Mouse (Mus musculus) spleen, postnatal 14 days (tissue): ENCODE measurements around the gene Rab3d.

Experiments
- DNase-seq, 2 experiments: peaks; one replicate each; pipeline ENCODE4 v3.0.0; 2021 to 2022; ENCODE audit warnings: low spot score in 2 of 2

Gene Rab3d

GRCm38 (mm10) chr9:21938234-21938855 is 20.4 kb upstream of the Rab3d start:
- DNase-seq: no peak

DNA sequence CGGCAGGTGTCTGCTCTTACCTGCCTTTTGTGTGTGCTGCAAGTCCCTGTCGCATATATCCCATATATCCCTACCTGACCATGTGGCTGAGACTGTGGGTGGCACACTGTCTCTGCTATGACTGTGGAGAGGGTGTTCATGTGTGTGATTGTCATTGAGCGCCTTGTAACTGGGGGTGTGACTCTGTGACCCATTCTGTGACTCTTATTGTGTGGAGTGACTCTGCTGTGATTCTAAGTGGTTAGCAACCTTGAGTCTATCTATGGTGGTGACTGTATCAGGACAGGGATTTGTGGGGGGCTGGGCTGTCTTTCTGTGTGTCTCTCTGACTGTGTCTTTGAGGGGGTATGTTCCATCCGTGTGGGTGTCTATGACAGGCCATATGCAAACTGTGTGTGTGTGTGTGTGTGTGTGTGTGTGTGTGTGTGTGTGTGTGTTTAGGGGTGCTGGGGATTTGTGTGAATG is 19.8 kb upstream of the Rab3d start:
- no peak for DNase-seq

- peak; percentile 59 to 76 for DNase-seq
These were observed 18.9 kb upstream of the Rab3d start, which contains the start of gene Plppr2 for GRCm38 (mm10) chr9:21936692-21937570. TSS of gene Plppr2 (plus strand) at chr9:21937033.

DNA sequence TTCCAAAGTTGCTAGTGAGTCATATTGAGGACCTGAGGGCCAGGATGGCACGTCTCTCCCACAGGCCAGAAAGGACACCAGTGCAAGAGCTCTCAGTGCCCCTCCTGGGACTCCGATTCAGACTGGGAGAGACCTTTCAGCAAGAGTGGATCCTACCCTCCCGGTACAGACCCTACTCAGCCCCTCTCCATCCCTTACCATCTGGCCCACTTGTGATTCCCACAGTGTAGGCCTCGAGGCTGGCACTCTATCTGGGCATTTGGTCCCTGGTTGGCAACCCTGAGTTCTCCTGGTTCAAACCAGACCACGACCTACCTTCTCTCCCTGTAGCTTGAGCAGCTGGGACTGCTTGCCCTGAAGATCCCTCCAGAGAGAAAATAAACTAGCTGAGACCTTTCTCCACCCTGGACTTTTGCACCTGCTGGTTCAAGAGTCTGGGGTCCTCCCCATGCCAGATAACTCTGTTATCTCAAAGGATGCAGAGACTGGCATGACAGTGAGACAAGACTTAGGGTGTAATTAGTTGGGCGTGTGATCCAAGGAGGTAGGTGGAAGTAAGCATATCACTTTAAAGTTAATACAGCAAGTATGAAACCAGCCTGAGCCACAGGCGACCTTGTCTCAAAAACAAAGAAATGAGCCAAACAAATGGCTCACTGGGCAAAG is 17.6 kb upstream of the Rab3d start:
- DNase-seq: no peak

DNA sequence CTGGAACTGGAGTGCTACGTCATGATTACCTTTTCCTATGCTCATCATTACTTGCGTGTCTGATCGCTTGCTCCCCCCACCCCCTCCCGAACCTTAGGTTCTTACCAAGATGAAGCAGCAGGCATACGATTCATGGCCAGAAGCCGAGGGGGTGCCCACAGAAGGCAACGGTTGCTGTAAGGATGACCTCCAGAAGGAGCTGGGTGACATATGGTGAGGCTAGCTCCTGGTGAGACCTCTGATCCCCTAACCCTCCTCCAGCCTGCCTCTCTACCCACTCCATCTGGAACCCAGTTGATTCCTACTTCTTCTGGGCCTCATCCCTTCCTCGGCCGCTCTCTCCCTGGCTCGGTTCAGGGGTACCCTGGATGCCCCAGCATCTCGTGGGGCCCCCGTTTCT is 16.0 kb upstream of the Rab3d start:
- DNase-seq: no peak

- DNase-seq: no peak
These were observed 14.6 kb upstream of the Rab3d start for GRCm38 (mm10) chr9:21932445-21933137.

DNA sequence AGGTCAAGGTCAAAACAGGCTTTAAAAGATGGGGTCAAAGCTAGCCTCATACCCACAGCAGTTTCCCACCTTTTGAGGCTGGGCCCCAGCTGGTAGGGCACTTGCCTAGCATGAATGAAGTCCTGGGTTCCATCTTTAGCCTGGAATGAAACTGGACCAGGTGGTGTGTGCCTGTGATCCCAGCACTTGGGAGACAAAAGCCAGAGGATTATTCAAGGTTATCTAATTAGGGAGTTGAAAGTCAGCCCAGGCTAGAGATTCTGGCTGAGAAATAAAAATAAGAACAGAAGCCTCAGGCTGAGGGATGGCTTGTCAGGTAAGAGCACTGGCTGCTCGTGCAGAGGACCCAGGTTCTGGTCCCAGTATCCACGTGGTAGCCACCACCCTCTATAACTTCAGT is 14.0 kb upstream of the Rab3d start:
- no peak for DNase-seq

- no peak for DNase-seq
These were observed 11.2 kb upstream of the Rab3d start for GRCm38 (mm10) chr9:21929208-21929607.

DNA sequence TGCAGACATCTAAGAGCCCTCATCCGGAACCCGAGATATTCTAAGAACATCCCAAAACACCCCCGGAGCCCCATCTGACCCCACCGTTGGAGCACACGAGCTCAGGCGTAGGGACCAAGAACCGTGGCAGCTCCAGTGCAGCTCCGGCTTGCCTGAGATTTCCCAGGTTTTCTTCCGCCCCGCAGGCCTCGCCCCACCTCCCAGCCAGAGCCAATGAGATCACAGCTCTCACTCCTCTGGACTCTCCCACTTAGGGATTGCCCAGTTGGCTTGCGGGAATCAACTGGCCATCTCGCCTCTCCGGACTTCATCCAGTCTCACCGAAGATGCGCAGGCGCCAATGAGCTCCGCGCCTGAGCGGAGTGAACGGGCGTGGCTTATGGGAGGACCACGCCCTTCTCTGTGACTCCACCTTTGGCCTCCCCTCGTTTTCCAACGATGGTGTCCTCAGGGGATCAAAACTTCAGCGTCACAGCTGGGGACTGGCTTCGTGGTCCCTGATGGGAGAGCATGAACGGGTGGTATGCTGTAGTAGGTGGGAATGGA is 9.3 kb upstream of the Rab3d start, which contains the start of the genes Ccdc159 and Tmem205:
Gene Ccdc159, plus strand, starts transcription at position 264 of the 546 bp plus-strand sequence.
Gene Tmem205, minus strand, starts transcription at position 349 of the 546 bp plus-strand sequence.
- peak in 1 of 2 experiments; percentile 22 for DNase-seq

- no peak for DNase-seq
These were observed 8.8 kb upstream of the Rab3d start for GRCm38 (mm10) chr9:21926784-21927183.

DNA sequence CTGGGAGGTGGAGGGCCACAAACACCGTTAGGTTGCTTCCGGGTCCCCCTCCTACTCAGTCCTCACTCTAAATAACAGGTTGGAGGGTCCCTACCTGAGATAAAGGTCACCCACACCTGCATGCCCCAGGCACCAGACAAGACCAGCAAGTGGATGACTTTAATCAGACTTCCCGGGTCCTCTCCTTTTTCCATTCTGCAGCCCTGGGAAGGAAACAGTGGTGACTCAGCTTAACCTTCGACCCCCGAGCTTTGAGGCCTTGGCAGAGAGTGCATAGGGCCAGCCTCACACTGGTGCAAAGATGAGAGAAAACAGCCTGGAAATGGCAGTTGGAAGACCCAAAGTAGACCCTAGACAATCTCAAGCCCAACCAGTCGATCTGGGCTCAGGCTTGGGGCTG is 8.2 kb upstream of the Rab3d start:
- no peak for DNase-seq

- no peak for DNase-seq
These were observed 7.5 kb upstream of the Rab3d start for GRCm38 (mm10) chr9:21925506-21925905.

- DNase-seq: no peak
These were observed 7.0 kb upstream of the Rab3d start for GRCm38 (mm10) chr9:21925034-21925433.

- peak; percentile 54 to 65 for DNase-seq
These were observed 6.1 kb upstream of the Rab3d start for GRCm38 (mm10) chr9:21924099-21924493.

DNA sequence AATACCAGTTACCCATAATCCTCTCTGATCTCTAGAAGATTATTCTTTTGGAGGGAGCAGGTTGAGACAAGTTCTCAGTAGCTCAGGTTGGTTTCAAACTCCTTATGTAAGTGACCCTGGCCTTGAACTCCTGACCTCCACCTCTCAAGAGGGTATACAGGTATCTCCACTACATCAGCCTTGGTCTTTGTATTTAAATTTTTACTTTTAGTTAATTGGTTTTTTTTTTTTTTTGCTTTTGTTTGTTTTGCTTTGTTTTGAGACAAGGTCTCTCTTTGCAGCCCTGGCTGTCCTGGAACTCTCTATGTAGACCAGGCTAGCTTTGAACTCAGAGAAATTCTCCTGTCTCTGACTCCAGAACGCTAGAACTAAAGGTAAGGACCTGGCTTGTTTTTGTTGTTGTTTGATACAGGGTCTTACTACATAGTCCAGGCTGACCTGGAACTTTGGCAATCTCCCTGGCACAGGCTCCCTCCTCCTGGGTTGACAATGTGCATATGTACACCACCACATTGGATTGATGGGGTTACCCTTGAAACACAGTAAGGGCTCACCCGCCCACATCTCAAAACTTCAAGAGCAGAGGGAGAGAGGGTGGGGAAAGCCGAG is 5.6 kb upstream of the Rab3d start:
- no peak for DNase-seq

GRCm38 (mm10) chr9:21923036-21923435 is 5.0 kb upstream of the Rab3d start:
- DNase-seq: no peak

DNA sequence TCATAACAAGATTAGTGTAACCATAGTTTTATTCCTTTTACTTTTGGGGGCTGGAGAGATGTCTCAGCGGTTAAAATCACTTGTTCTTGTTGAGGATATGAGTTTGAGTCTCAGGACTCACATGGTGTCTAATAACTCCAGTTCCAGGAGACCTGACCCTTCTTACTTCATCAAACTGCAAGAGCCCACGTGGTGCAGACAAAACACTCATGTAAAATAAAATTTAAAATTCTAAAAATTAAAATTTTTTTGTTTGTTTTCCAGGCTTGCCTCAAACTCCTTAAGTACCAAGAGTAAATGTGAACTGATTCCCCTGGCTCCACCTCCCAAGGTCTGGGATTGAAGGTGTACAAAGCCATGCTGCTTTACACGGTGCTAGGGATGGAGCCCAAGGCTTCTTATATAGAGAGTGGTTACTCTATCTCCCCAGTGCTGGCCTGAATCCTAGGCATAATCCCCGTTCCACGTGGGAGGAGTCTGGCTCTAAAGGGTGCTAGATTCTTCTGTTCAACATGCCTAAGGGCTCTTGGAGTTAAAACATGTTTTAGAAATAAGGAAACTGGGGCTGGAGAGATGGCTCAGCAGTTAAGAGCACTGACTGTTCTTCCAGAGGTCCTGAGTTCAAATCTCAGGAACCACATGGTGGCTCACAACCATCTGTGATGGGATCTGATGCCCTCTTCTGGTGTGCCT is 846 bp upstream of the Rab3d start:
- DNase-seq: no peak

DNA sequence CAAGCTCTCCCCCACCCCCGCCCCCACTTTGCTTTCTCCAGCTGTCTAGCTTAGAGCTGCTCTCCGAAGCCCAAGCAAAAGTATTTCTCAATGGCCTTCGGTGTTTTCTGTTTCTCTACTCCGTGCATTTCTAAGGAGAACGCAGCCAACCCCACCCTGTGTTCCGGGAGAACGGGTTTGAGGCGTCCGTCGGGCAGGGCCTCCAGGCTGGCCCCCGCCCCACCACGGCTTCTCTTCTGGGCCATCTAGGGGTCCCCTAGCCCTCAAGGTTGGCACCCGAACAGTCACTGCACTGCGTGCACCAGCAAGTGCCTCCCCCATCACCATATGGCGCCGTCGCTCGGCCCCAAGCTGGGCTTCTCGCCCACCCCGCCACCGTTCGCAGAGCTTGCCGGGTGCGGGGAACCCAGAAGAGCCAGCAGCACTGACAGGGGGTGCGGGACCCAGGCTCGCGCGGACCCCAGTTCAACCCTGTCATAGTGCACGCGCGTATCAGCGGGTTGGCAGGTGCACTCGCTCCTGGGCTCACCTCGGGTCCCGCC is 428 bp downstream of the Rab3d start:
- no peak for DNase-seq

DNA sequence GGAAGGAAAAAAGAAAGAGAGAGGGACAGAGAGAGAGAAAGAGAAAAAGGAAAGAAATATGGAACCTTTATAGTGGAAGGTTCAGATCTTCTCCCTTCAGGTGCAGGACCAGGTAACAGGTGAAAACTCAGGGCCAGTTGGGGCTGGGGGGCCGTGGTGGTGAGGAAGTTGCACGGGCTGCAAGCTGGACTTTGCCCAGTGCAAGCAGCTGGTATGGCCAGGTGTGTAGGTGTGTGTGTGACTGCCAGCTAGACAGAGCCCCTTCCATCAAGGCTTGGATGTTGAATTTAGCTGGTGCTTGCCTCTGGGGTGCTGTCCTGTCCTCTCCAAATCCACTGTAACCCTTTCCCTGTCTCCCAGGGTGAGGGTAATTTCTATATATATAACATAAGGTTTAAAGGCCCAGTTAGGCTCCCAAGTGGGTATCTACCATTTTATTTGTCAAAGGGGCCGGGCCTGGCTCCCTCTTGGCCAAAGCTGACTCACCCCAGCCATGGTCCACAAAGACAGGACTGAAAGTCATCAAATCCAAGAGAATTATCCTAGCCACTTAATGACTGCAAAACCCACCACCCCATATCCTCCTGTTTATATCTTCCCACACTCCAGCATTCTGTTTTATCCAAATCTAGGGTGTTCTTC is 1.0 kb downstream of the Rab3d start:
- no peak for DNase-seq
